Mouse (Mus musculus): ENCODE measurements around the gene Nrp1.

Nrp1 gene

GRCm38 (mm10) chr8:128358406-128358755 is at the start of gene Nrp1:
Gene Nrp1, plus strand, starts transcription at chr8:128358604.
- CTCF ChIA-PET = interaction anchor here in 2 of 4 experiments (0.6 to 1.8 kb wide), 2 partner anchors 51 to 769 kb away, joined by 3 to 4 read pairs; no protein-coding TSS in a partner anchor
- POLR2A ChIA-PET = interaction anchor here in 2 of 4 experiments (0.5 to 1.2 kb wide), 2 partner anchors 21 to 391 kb away, joined by 3 read pairs; no protein-coding TSS in a partner anchor

GRCm38 (mm10) chr8:128320797-128321196 is 37.6 kb upstream of the Nrp1 start:
- CTCF ChIA-PET = no interaction called here
- POLR2A ChIA-PET = no interaction called here

- POLR2A ChIA-PET = no interaction called here
- CTCF ChIA-PET = no interaction called here
Observed at GRCm38 (mm10) chr8:128327281-128327680, 31.1 kb upstream of the Nrp1 start.

GRCm38 (mm10) chr8:128327922-128328321 is 30.5 kb upstream of the Nrp1 start:
- ChIA-PET POLR2A (no interaction called here), CTCF (no interaction called here)

- ChIA-PET POLR2A (no interaction called here), CTCF (no interaction called here)
Observed at GRCm38 (mm10) chr8:128329502-128329901, 28.9 kb upstream of the Nrp1 start.

GRCm38 (mm10) chr8:128335976-128336375 is 22.4 kb upstream of the Nrp1 start:
- ChIA-PET POLR2A (no interaction called here), CTCF (interaction anchor here in 1 of 4 experiments (0.7 kb wide), 1 partner anchor 51 kb away, joined by 3 read pairs; no protein-coding TSS in a partner anchor)

GRCm38 (mm10) chr8:128338951-128339350 is 19.5 kb upstream of the Nrp1 start:
- ChIA-PET POLR2A (no interaction called here), CTCF (no interaction called here)

- ChIA-PET CTCF (no interaction called here), POLR2A (no interaction called here)
Observed at GRCm38 (mm10) chr8:128339521-128339920, 18.9 kb upstream of the Nrp1 start.

- ChIA-PET POLR2A (no interaction called here), CTCF (interaction anchor here in 2 of 4 experiments (0.6 to 0.9 kb wide), 2 partner anchors 900 to 1322 kb away, joined by 3 to 6 read pairs; no protein-coding TSS in a partner anchor)
Observed at GRCm38 (mm10) chr8:128350405-128350804, 8.0 kb upstream of the Nrp1 start.

- ChIA-PET CTCF (interaction anchor here in 1 of 4 experiments (0.9 kb wide), 1 partner anchor 1322 kb away, joined by 3 read pairs; no protein-coding TSS in a partner anchor), POLR2A (no interaction called here)
Observed at GRCm38 (mm10) chr8:128351211-128351610, 7.2 kb upstream of the Nrp1 start.

GRCm38 (mm10) chr8:128352821-128353220 is 5.6 kb upstream of the Nrp1 start:
- ChIA-PET CTCF (no interaction called here), POLR2A (no interaction called here)

GRCm38 (mm10) chr8:128353999-128354398 is 4.4 kb upstream of the Nrp1 start:
- POLR2A ChIA-PET = no interaction called here
- CTCF ChIA-PET = no interaction called here

- POLR2A ChIA-PET = no interaction called here
- CTCF ChIA-PET = interaction anchor here in 1 of 4 experiments (0.6 kb wide), 1 partner anchor 1262 kb away, joined by 3 read pairs; no protein-coding TSS in a partner anchor
Observed at GRCm38 (mm10) chr8:128355091-128355490, 3.3 kb upstream of the Nrp1 start.

GRCm38 (mm10) chr8:128356170-128356569 is 2.2 kb upstream of the Nrp1 start:
- CTCF ChIA-PET = interaction anchor here in 1 of 4 experiments (0.5 kb wide), 1 partner anchor 688 kb away, joined by 3 read pairs; no protein-coding TSS in a partner anchor
- POLR2A ChIA-PET = no interaction called here

- POLR2A ChIA-PET = no interaction called here
- CTCF ChIA-PET = interaction anchor here in 2 of 4 experiments (0.5 to 1.8 kb wide), 3 partner anchors 124 to 768 kb away, joined by 3 to 4 read pairs (median 3); no protein-coding TSS in a partner anchor
Observed at GRCm38 (mm10) chr8:128356796-128357539, 1.4 kb upstream of the Nrp1 start.

GRCm38 (mm10) chr8:128357540-128358405 is 631 bp upstream of the Nrp1 start:
- POLR2A ChIA-PET = no interaction called here
- CTCF ChIA-PET = interaction anchor here in 1 of 4 experiments (1.8 kb wide), 1 partner anchor 768 kb away, joined by 4 read pairs; no protein-coding TSS in a partner anchor

- ChIA-PET CTCF (interaction anchor here in 2 of 4 experiments (0.6 to 1.8 kb wide), 2 partner anchors 52 to 770 kb away, joined by 3 to 4 read pairs; no protein-coding TSS in a partner anchor), POLR2A (interaction anchor here in 3 of 4 experiments (0.5 to 1.2 kb wide), 3 partner anchors 20 to 1163 kb away, joined by 3 to 6 read pairs (median 3); no protein-coding TSS in a partner anchor)
Observed at GRCm38 (mm10) chr8:128358756-128359520, 534 bp downstream of the Nrp1 start.

- CTCF ChIA-PET = no interaction called here
- POLR2A ChIA-PET = interaction anchor here in 2 of 4 experiments (0.6 to 1.2 kb wide), 2 partner anchors 392 to 1164 kb away, joined by 3 to 6 read pairs; no protein-coding TSS in a partner anchor
Observed at GRCm38 (mm10) chr8:128359521-128360318, 1.3 kb downstream of the Nrp1 start.

Measured in embryonic stem cell, embryonic (primary cell).